Mouse (Mus musculus) urinary bladder, postnatal 25 days (tissue): Measurements from ENCODE around the gene Rapgef4.

Experiments used
- DNase-seq: peaks from one replicate; pipeline ENCODE4 v3.0.0; 2022; ENCODE audit warnings: low spot score

Rapgef4 gene

GRCm38 (mm10) chr2:72234085-72234484 lies 253.0 kb downstream of the Rapgef4 start:
- no peak for DNase-seq

GRCm38 (mm10) chr2:72234943-72235342 lies 253.9 kb downstream of the Rapgef4 start:
- DNase-seq: peak; percentile 51

GRCm38 (mm10) chr2:72235361-72235901 lies 254.4 kb downstream of the Rapgef4 start:
- no peak for DNase-seq

GRCm38 (mm10) chr2:72238421-72238820 lies 257.4 kb downstream of the Rapgef4 start:
- no peak for DNase-seq

- no peak for DNase-seq
Observed at GRCm38 (mm10) chr2:72238925-72239324, 257.9 kb downstream of the Rapgef4 start.

GRCm38 (mm10) chr2:72239456-72239855 lies 258.4 kb downstream of the Rapgef4 start:
- DNase-seq: no peak

- no peak for DNase-seq
Observed at GRCm38 (mm10) chr2:72239993-72240392, 259.0 kb downstream of the Rapgef4 start.

- DNase-seq: no peak
Observed at GRCm38 (mm10) chr2:72240691-72241090, 259.7 kb downstream of the Rapgef4 start.

GRCm38 (mm10) chr2:72241714-72242472 lies 260.9 kb downstream of the Rapgef4 start:
- DNase-seq: no peak

- DNase-seq: no peak
Observed at GRCm38 (mm10) chr2:72242910-72243675, 262.1 kb downstream of the Rapgef4 start.

GRCm38 (mm10) chr2:72245631-72246030 lies 264.6 kb downstream of the Rapgef4 start:
- no peak for DNase-seq

GRCm38 (mm10) chr2:72246376-72246775 lies 265.3 kb downstream of the Rapgef4 start:
- DNase-seq: no peak

- DNase-seq: no peak
Observed at GRCm38 (mm10) chr2:72247819-72248218, 266.8 kb downstream of the Rapgef4 start.

GRCm38 (mm10) chr2:72252510-72253505 lies 271.8 kb downstream of the Rapgef4 start:
- no peak for DNase-seq

- no peak for DNase-seq
Observed at GRCm38 (mm10) chr2:72253882-72254281, 272.8 kb downstream of the Rapgef4 start.

- DNase-seq: no peak
Observed at GRCm38 (mm10) chr2:72254813-72255582, 274.0 kb downstream of the Rapgef4 start.

GRCm38 (mm10) chr2:72260704-72261103 lies 279.7 kb downstream of the Rapgef4 start:
- DNase-seq: no peak

- DNase-seq: no peak
Observed at GRCm38 (mm10) chr2:72262814-72263480, 281.9 kb downstream of the Rapgef4 start.

- no peak for DNase-seq
Observed at GRCm38 (mm10) chr2:72267390-72267789, 286.4 kb downstream of the Rapgef4 start.

- no peak for DNase-seq
Observed at GRCm38 (mm10) chr2:72269651-72270341, 288.8 kb downstream of the Rapgef4 start.
